Mouse (Mus musculus) midbrain, postnatal 0 days (tissue): ENCODE measurements around the gene Polr1a. TPM values are rescaled to one million over a fixed set of nuclear protein-coding genes. Genes with fewer than 3 reads are reported as not detected.

ENCODE experiments used
- ATAC-seq: fragments of 200-750 bp; cut with Nextera tagmentation; 2 replicates; pipeline ENCODE4 v1.8.0; 2017; ENCODE audit warnings: moderate number of reproducible peaks, mild to moderate bottlenecking, moderate TSS enrichment, moderate library complexity; ENCODE audit not compliant: low FRiP score
- DNase-seq: peaks from one replicate; pipeline ENCODE4 v3.0.0-alpha.2; 2015; ENCODE audit warnings: low spot score
- H3K27ac ChIP-seq: fragments of 300-500 bp; sonication (generic); 2 replicates; pipeline ENCODE4 v1.5.1; 2014; ENCODE audit warnings: low read depth, mild to moderate bottlenecking, low read length, mixed read lengths
- H3K27me3 ChIP-seq: fragments of 300-500 bp; sonication (generic); 2 replicates; pipeline ENCODE4 v1.6.1; 2014; ENCODE audit warnings: low read length, control low read depth, mixed read lengths; ENCODE audit not compliant: insufficient read depth
- H3K36me3 ChIP-seq: fragments of 300-500 bp; sonication (generic); 2 replicates; pipeline ENCODE4 v1.6.1; 2014; ENCODE audit warnings: low read length, control low read depth, mixed read lengths; ENCODE audit not compliant: insufficient read depth
- H3K4me1 ChIP-seq: fragments of 300-500 bp; sonication (generic); 2 replicates; pipeline ENCODE4 v1.6.1; 2014; ENCODE audit warnings: mild to moderate bottlenecking, control low read depth, antibody characterized with exemption, low read length, mixed read lengths; ENCODE audit not compliant: insufficient read depth
- H3K4me2 ChIP-seq: fragments of 300-500 bp; sonication (generic); 2 replicates; pipeline ENCODE4 v1.6.1; 2014; ENCODE audit warnings: low read depth, mild to moderate bottlenecking, low read length, mixed read lengths; ENCODE audit not compliant: poor library complexity, severe bottlenecking
- H3K4me3 ChIP-seq: fragments of 300-500 bp; sonication (generic); 2 replicates; pipeline ENCODE4 v1.5.1; 2014; ENCODE audit warnings: low read depth, mild to moderate bottlenecking, low read length, moderate library complexity
- H3K9ac ChIP-seq: fragments of 300-500 bp; sonication (generic); replicated peaks from 2 replicates; pipeline ENCODE4 v1.6.1; 2014; ENCODE audit warnings: mild to moderate bottlenecking, low read length, moderate library complexity, mixed read lengths; ENCODE audit not compliant: poor library complexity, severe bottlenecking
- H3K9me3 ChIP-seq: fragments of 300-500 bp; sonication (generic); 2 replicates; pipeline ENCODE4 v1.6.1; 2016; ENCODE audit warnings: low read length, control low read depth
- CTCF ChIP-seq: IDR thresholded peaks from 2 replicates; pipeline ENCODE4 v1.5.1; 2016; ENCODE audit warnings: antibody characterized with exemption, mild to moderate bottlenecking
- WGBS: fragments of 180-500 bp; shearing (Covaris S2); extraction: QIAGEN DNeasy Blood & Tissue Kit; methylation state at CpG from one replicate; pipeline ENCODE4 v1.1.7; 2014; 5-methylcytosine and 5-hydroxymethylcytosine counted together
- polyA plus RNA-seq: library from polyadenylated mRNA; unstranded; fragments of >200 nt; fragmentation: Nextera tagmentation; extraction: Ambion mirVana; gene quantifications from 2 replicates; pipeline ENCODE4 v1.2.1, GENCODE M21; 2015
- total RNA-seq: library from RNA; depleted of rRNA; stranded (reverse); fragments of >200 nt; gene quantifications from 2 replicates; pipeline ENCODE4 v1.2.3, GENCODE M21; 2014; rRNA removed

The Polr1a gene
- 21.8 and 30.6 TPM in 2 replicates for total RNA-seq
- 13.8 and 15.8 TPM in 2 replicates for polyA plus RNA-seq

- DNase-seq = peak; percentile 93
- Histone ChIP-seq H3K9me3 (no peaks in the 10 kb centered on the region), H3K4me1 (peaks cover 3% of the 10 kb centered on the region; the same call in 1 of the 2 replicates), H3K4me3 (peak within 1 kb of the TSS; percentile 78), H3K27ac (peak within 1 kb of the TSS; percentile 66), H3K4me2 (peak within 1 kb of the TSS; percentile 72), H3K9ac (peak within 1 kb of the TSS; percentile 59), H3K27me3 (no peaks in the 10 kb centered on the region), H3K36me3 (peaks cover 19% of the 10 kb centered on the region)
- under 1% methylated on average over 58 of the region's 58 CpGs for WGBS
- TF ChIP-seq CTCF = no peak
- ATAC-seq = peak; percentile 94
Observed at GRCm38 (mm10) chr6:71908481-71909381, at the start of gene Polr1a, which contains the start of gene Ptcd3. TSS of gene Polr1a (plus strand) at chr6:71909053. TSS of gene Ptcd3 (minus strand) at chr6:71908750.

- no peak overlapping the region for H3K9ac ChIP-seq
- H3K27ac ChIP-seq = no peak overlapping the region
- H3K4me2 ChIP-seq = no peak overlapping the region
- H3K27me3 ChIP-seq = no peaks in the 10 kb centered on the region
- TF ChIP-seq CTCF = no peak
- peaks cover 43% of the 10 kb centered on the region for H3K36me3 ChIP-seq
- DNase-seq (no peak), ATAC-seq (no peak)
- H3K4me1 ChIP-seq = no peaks in the 10 kb centered on the region
- WGBS = 96% methylated on average over 2 of the region's 2 CpGs
- H3K9me3 ChIP-seq = no peaks in the 10 kb centered on the region
- H3K4me3 ChIP-seq = no peak overlapping the region
Observed at GRCm38 (mm10) chr6:71867751-71868150, 41.1 kb upstream of the Polr1a start.

- H3K4me2 ChIP-seq = no peak overlapping the region
- H3K36me3 ChIP-seq = peaks cover 42% of the 10 kb centered on the region
- no peaks in the 10 kb centered on the region for H3K27me3 ChIP-seq
- peak; percentile 58 for TF ChIP-seq CTCF
- DNase-seq = peak; percentile 14
- ATAC-seq = no peak
- no peaks in the 10 kb centered on the region for H3K4me1 ChIP-seq
- H3K9ac ChIP-seq = no peak overlapping the region
- H3K4me3 ChIP-seq = no peak overlapping the region
- no peak overlapping the region for H3K27ac ChIP-seq
- WGBS = 90% methylated on average over 1 of the region's 1 CpGs
- no peaks in the 10 kb centered on the region for H3K9me3 ChIP-seq
Observed at GRCm38 (mm10) chr6:71868809-71869208, 40.0 kb upstream of the Polr1a start.

GRCm38 (mm10) chr6:71871396-71871795, 37.5 kb upstream of the Polr1a start:
- H3K4me2 ChIP-seq = no peak overlapping the region
- TF ChIP-seq CTCF = no peak
- H3K27ac ChIP-seq = no peak overlapping the region
- WGBS = 96% methylated on average over 9 of the region's 9 CpGs
- H3K4me1 ChIP-seq = no peaks in the 10 kb centered on the region
- H3K27me3 ChIP-seq = no peaks in the 10 kb centered on the region
- H3K4me3 ChIP-seq = no peak overlapping the region
- H3K9ac ChIP-seq = no peak overlapping the region
- H3K9me3 ChIP-seq = no peaks in the 10 kb centered on the region
- H3K36me3 ChIP-seq = peaks cover 39% of the 10 kb centered on the region
- DNase-seq (no peak), ATAC-seq (no peak)

GRCm38 (mm10) chr6:71877965-71878760, 30.7 kb upstream of the Polr1a start:
- ATAC-seq (no peak; the same call in 1 of the 2 replicates), DNase-seq (no peak)
- Histone ChIP-seq H3K27ac (no peak overlapping the region), H3K4me2 (no peak overlapping the region), H3K9ac (no peak overlapping the region), H3K36me3 (peaks cover 64% of the 10 kb centered on the region), H3K4me1 (no peaks in the 10 kb centered on the region), H3K27me3 (no peaks in the 10 kb centered on the region), H3K4me3 (no peak overlapping the region), H3K9me3 (no peaks in the 10 kb centered on the region)
- peak; percentile 19; the same call in 1 of the 2 replicates for TF ChIP-seq CTCF
- WGBS = 94% methylated on average over 3 of the region's 3 CpGs
